Mouse (Mus musculus) ES-E14 (cell line): Measurements from ENCODE around the gene Aff1.

Experiments
- CHD2 ChIP-seq: IDR thresholded peaks from 2 replicates; pipeline ENCODE4 v1.6.1; 2014; ENCODE audit warnings: mild to moderate bottlenecking, low read depth, low read length, inconsistent platforms
- MAFK ChIP-seq: IDR thresholded peaks from 2 replicates; pipeline ENCODE4 v1.6.1; 2014; ENCODE audit warnings: mild to moderate bottlenecking, low read depth, low read length, inconsistent platforms; ENCODE audit not compliant: insufficient read depth
- ZNF384 ChIP-seq: IDR thresholded peaks from 2 replicates; pipeline ENCODE4 v1.6.1; 2012; ENCODE audit warnings: low read depth, low read length, inconsistent platforms

DNA sequence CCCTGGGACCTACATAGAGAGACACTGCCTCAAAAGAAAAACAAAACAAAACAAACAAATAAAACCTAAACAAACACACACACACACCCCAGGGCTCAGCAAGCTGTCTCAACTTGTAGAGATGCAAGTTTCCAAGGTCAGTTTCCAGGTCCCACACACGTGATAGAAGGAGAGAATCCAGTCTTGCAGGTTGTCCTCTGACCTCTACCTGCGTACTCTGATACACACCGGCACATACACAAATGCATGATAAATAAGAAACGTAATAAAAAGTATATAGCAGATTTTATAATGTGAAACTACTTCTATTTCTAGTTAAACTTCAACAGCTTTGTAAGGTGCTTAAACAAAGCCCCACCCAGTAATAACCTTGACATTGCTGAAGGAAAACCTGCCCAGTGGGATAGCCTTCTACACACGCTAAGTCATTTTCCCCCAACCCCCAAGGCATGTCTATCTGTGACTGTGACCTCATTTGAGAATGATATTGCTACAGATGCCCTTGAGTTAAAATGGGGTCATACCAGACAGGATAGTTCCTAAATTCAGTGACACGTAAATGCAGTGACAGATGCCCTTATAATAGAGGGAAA lies 15.8 kb upstream of the Aff1 start:
- TF ChIP-seq CHD2 (no peak), MAFK (no peak), ZNF384 (no peak)
